Mouse (Mus musculus): ENCODE measurements around the gene Col1a1.

The Col1a1 gene

GRCm38 (mm10) chr11:94994947-94995772, 59.1 kb downstream of the Col1a1 start:
- no peak for DNase-seq (ENCODE audit: low read depth, low spot score)

GRCm38 (mm10) chr11:94996101-94996500, 60.1 kb downstream of the Col1a1 start:
- no peak for DNase-seq (ENCODE audit: low read depth, low spot score)

DNA sequence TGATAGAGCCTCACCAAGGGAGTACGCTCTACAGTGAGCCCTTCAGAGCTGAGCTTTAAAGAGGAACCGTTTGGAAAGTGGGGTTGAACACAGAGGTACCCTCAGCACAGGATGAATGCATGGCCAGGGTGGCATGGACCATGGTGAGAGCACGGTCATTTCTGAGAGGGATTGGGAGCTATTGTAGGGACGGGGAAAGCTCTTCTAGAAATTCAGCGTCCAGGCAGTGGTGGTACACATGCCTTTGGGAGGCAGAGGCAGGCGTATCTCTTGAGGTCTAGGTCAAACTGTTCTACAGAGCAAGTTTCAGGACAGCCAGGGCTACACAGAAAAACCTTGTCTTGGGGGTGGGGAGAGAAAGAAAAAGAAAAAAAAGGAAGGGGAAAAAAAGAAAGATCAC, 61.0 kb downstream of the Col1a1 start:
- DNase-seq (ENCODE audit: low read depth, low spot score) = no peak

DNA sequence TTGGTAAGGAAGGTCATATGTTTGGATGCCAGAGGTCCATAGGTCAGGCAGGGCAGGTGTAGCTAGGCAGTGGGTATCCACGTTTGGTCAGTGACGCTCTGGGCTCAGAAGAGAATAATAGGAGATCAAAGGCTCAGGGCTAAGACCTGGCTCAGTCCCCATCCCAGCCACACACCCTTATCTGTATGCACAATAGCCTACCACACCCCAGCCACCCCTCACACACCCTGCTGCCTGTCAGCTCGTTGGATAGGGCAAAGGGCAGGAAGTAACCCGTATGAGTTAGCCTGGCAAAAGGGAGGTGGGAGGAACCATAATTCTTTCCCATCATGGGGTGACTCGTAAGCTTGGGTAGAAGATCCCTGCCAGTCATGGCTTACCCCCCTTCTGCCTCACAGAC, 61.6 kb downstream of the Col1a1 start:
- DNase-seq (ENCODE audit: low read depth, low spot score) = no peak

DNA sequence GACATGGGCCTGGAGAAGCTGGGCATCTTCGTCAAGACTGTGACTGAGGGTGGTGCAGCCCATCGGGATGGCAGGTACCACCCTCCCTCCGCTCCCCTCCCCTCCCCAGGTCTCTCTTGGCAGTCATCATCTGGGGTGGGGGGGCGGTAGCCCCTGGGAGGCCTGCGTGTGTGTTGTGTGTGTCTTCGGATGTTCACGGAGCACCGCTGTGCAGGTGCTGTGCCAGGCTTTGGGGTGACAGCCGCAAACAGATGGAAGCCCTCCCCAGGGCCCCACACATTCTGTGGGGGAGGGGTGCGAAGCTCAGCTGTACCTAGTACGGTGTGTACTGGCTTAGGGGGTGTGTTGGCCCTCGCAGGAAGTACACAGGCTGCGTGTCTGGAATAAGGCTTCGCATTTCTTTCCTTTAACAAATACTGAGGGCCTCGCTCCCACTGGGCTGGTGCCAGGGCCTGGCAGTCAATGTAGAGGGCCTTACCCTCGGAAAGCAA, 62.1 kb downstream of the Col1a1 start:
- no peak for DNase-seq (ENCODE audit: low read depth, low spot score)

GRCm38 (mm10) chr11:95000128-95000527, 64.1 kb downstream of the Col1a1 start:
- no peak for DNase-seq (ENCODE audit: low read depth, low spot score)

- no peak for DNase-seq (ENCODE audit: low read depth, low spot score)
Measured at GRCm38 (mm10) chr11:95000548-95000947, 64.5 kb downstream of the Col1a1 start.

- no peak for DNase-seq (ENCODE audit: low read depth, low spot score)
Measured at GRCm38 (mm10) chr11:95001058-95001457, 65.0 kb downstream of the Col1a1 start.

DNA sequence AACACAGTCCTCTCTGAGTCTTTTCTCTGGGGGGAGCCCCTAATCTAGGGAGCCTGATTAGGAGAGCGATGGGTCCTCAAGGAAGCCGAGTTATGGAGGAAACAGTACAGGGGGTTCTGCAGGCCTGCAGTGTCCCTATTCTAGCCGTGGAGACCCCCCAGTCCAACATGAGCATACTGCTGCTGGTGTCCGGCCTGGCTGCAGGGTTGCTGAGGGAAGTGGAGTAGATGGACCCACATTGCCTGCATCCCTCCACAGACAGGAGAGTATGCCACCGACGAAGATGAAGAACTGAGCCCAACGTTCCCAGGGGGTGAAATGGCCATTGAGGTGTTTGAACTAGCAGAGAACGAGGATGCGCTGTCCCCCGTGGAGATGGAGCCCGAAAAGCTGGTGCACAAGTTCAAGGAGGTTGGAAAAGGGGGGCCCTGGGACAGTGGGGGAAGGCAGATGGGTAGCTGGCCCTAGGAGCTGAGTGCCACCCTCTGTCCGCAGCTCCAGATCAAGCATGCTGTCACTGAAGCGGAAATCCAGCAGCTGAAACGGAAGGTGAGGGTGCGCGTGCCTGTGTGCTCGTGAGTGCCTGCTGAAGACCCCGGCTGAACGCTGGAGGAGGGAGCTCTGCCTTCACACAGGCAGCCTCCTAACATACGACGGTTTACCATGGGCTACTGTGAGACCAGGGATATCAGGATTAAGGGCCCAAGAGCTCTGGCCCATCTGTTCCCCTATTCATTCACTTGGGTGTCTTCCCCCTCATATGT, 65.7 kb downstream of the Col1a1 start:
- no peak for DNase-seq (ENCODE audit: low read depth, low spot score)

All from retina, adult 2 months (tissue).